Mouse (Mus musculus) liver, adult 10 weeks (tissue): Measurements from ENCODE around the gene Lonp2. TPM values are rescaled to one million over a fixed set of nuclear protein-coding genes. Genes with fewer than 3 reads are reported as not detected.

Source experiments
- polyA plus RNA-seq: library from polyadenylated mRNA; stranded (reverse); fragments of 350-450 nt; fragmentation: Illumina TruSeq; extraction: RNeasy Lipid Tissue Mini Kit (QIAGEN cat#74804); gene quantifications from one replicate; pipeline ENCODE4 v1.2.3, GENCODE M21; 2014; ENCODE audit warnings: low read depth, low replicate concordance

Lonp2 gene
- 257 TPM for polyA plus RNA-seq

DNA sequence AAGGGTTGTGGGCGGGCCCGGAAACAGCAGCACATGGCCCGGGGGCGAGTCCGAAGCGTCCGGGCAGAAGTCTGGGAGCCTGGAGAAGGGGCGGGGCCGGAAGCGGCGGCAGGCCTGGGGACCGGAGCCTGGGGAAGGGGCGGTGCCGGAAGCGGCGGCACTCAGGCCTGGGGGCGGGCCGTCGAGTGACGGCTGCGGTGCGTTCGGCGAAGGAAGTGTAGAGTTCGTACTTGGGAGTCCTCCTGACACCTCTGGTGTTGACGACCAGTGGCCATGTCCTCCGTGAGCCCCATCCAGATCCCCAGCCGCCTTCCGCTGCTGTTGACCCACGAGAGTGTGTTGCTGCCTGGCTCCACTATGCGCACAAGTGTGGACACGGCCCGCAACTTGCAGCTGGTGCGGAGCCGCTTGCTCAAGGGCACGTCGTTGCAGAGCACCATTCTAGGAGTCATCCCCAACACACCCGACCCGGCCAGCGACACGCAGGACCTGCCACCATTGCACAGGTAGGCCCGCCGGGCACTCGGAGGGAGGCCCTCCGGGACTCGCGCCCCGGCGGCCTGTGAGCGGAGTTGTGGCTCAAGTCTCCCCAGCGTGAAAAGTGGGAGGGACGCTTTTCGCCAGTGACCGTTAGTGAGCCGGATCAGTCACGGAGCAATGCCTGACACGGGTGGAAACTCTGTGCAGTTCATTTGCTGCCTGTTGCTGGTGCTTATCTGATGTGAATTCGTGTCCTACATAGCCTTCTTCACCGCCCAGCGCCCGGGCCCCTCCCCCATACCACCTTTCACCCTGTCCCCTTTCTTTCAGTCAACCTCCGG is at the start of gene Lonp2:
Lonp2 (plus strand) TSS at position 133 of the 821 bp plus-strand sequence.

DNA sequence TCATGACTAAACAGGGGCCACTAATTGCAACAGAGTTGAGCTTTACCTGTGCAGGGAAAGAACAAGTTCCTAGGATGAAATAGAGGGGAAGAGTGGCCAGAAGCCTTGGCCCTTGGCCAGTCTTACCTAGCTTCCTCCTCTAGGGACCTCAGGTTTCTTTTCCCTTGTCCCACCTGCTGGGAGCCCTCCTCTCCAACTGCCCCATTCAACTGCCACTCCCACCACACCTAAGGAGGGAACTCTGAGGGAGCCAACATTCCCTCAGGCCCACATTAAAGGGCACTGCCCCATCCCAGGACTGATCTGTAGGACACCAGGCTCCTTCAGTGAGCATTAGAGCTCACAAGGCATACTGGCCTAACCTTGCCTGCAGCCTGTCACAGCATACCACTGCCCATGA is 43.4 kb upstream of the Lonp2 start, which contains the start of gene Abcc12:
Abcc12 (minus strand) TSS at position 229 of the 400 bp plus-strand sequence.

DNA sequence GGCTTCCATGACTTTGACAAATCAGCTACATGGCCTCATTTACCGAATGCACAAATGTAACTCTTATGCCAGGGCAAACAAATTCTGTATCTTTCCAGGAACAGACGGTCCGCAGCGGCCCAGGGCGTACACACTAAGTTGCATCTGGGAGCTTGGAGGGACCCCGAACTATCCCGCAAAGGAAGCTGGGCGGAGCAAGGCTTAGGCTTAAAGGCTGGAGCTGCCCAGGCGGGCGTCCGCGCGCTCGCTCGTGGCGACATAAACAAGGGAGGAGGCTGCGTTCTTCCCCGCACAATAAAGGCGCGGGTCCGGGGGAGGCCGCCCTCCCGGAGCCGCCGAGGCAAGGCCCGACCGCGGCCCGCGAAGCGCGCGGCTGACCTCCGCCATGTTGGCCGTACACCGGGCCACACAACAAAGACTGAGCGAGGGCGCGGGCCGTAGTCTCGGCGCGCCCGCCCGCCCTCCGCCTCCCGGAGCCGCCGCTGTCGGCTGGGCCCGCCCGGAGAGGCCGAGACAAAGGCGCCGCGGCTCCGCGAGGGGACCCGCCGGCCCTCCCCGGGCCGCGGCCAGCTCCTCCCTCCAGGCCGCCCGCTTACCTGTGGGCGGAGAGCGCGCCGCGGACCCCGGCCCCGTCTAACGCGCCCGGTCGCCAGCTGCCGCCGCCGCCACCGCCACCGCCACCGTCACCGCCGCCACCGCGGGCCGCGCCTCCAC is 121.5 kb downstream of the Lonp2 start, which contains the start of the genes Gm10638 and Siah1a:
Gm10638 (plus strand) TSS at position 479 of the 714 bp plus-strand sequence.
Siah1a (minus strand) TSS at position 714 of the 714 bp plus-strand sequence.

Other genes starting within 250 kb of the Lonp2 start
- gene Abcc12, start 43.4 kb upstream of the Lonp2 start, polyA plus RNA-seq: not detected
- not detected for gene Gm10638, start 121.7 kb downstream of the Lonp2 start, polyA plus RNA-seq
- gene Siah1a, start 121.9 kb downstream of the Lonp2 start, polyA plus RNA-seq: 10.4 TPM